Mouse (Mus musculus): ENCODE results near the gene Aes. TPM values are rescaled to one million over a fixed set of nuclear protein-coding genes. Genes with fewer than 3 reads are reported as not detected.

Gene Aes
- polyA plus RNA-seq, 1 experiment, result 148 TPM

- Histone ChIP-seq H3K9ac (ENCODE audit: low read depth, poor library complexity, severe bottlenecking) (no peak overlapping the region), H3K36me3 (ENCODE audit: control insufficient read depth, insufficient read depth, low read length, poor library complexity, severe bottlenecking) (no peaks in the 10 kb centered on the region), H3K9me3 (replicated peaks; ENCODE audit: control insufficient read depth, insufficient read depth, low read length, poor library complexity, severe bottlenecking) (no peaks in the 10 kb centered on the region), H3K27ac (ENCODE audit: insufficient read depth, low read length) (no peak overlapping the region), H3K4me3 (ENCODE audit: low read depth, low read length) (no peak overlapping the region), H3K4me1 (ENCODE audit: control insufficient read depth, insufficient read depth, low read length) (peaks cover 3% of the 10 kb centered on the region), H3K27me3 (ENCODE audit: control insufficient read depth, insufficient read depth, low read length, poor library complexity, severe bottlenecking) (no peaks in the 10 kb centered on the region)
- no peak for TF ChIP-seq POLR2A (IDR thresholded peaks at IDR 0.05; ENCODE audit: insufficient read depth, low read length)
Observed at GRCm38 (mm10) chr10:81593223-81593622, 33.9 kb downstream of the Aes start.

DNA sequence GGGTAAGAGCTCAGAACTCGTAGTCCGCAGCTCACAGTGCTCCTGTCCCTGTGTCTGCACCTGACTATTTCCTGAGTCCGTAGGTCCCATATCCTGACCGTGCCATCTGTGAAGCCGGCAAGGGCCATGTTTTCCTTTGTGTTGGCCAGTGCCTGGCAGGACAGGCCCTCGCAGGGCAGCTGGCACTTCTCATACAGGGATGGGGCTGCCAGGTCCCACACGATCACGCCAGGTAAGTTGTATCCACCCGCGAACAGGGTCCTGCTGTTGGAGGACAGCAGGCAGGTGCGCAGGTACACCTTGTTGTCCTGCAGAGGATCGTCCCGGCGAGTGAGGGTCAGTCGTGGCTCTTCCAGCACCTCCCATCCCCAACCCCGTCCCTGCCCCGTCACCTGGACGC, 34.6 kb downstream of the Aes start:
- Histone ChIP-seq H3K9me3 (replicated peaks; ENCODE audit: control insufficient read depth, insufficient read depth, low read length, poor library complexity, severe bottlenecking) (no peaks in the 10 kb centered on the region), H3K36me3 (ENCODE audit: control insufficient read depth, insufficient read depth, low read length, poor library complexity, severe bottlenecking) (no peaks in the 10 kb centered on the region), H3K4me1 (ENCODE audit: control insufficient read depth, insufficient read depth, low read length) (peaks cover 3% of the 10 kb centered on the region), H3K27me3 (ENCODE audit: control insufficient read depth, insufficient read depth, low read length, poor library complexity, severe bottlenecking) (no peaks in the 10 kb centered on the region), H3K9ac (ENCODE audit: low read depth, poor library complexity, severe bottlenecking) (no peak overlapping the region), H3K27ac (ENCODE audit: insufficient read depth, low read length) (no peak overlapping the region), H3K4me3 (ENCODE audit: low read depth, low read length) (no peak overlapping the region)
- no peak for TF ChIP-seq EP300 (IDR thresholded peaks at IDR 0.05; ENCODE audit: insufficient read depth, low read depth, low read length)
- no peak for TF ChIP-seq POLR2A (IDR thresholded peaks at IDR 0.05; ENCODE audit: insufficient read depth, low read length)
- TF ChIP-seq CTCF (IDR thresholded peaks at IDR 0.05; ENCODE audit: low read depth, low read length), result no peak

- no peak overlapping the region for H3K4me3 ChIP-seq (ENCODE audit: low read depth, low read length)
- H3K36me3 ChIP-seq (ENCODE audit: control insufficient read depth, insufficient read depth, low read length, poor library complexity, severe bottlenecking), result no peaks in the 10 kb centered on the region
- peaks cover 3% of the 10 kb centered on the region for H3K4me1 ChIP-seq (ENCODE audit: control insufficient read depth, insufficient read depth, low read length)
- H3K9me3 ChIP-seq (replicated peaks; ENCODE audit: control insufficient read depth, insufficient read depth, low read length, poor library complexity, severe bottlenecking), result no peaks in the 10 kb centered on the region
- no peak overlapping the region for H3K9ac ChIP-seq (ENCODE audit: low read depth, poor library complexity, severe bottlenecking)
- H3K27me3 ChIP-seq (ENCODE audit: control insufficient read depth, insufficient read depth, low read length, poor library complexity, severe bottlenecking), result no peaks in the 10 kb centered on the region
- TF ChIP-seq POLR2A (IDR thresholded peaks at IDR 0.05; ENCODE audit: insufficient read depth, low read length) (no peak), CTCF (IDR thresholded peaks at IDR 0.05; ENCODE audit: low read depth, low read length) (no peak), EP300 (IDR thresholded peaks at IDR 0.05; ENCODE audit: insufficient read depth, low read depth, low read length) (no peak)
- no peak overlapping the region for H3K27ac ChIP-seq (ENCODE audit: insufficient read depth, low read length)
Observed at GRCm38 (mm10) chr10:81595599-81595998, 36.3 kb downstream of the Aes start.

GRCm38 (mm10) chr10:81596611-81597010, 37.3 kb downstream of the Aes start:
- Histone ChIP-seq H3K36me3 (ENCODE audit: control insufficient read depth, insufficient read depth, low read length, poor library complexity, severe bottlenecking) (no peaks in the 10 kb centered on the region), H3K4me3 (ENCODE audit: low read depth, low read length) (no peak overlapping the region), H3K27me3 (ENCODE audit: control insufficient read depth, insufficient read depth, low read length, poor library complexity, severe bottlenecking) (no peaks in the 10 kb centered on the region), H3K27ac (ENCODE audit: insufficient read depth, low read length) (no peak overlapping the region), H3K9me3 (replicated peaks; ENCODE audit: control insufficient read depth, insufficient read depth, low read length, poor library complexity, severe bottlenecking) (no peaks in the 10 kb centered on the region), H3K4me1 (ENCODE audit: control insufficient read depth, insufficient read depth, low read length) (peaks cover 3% of the 10 kb centered on the region), H3K9ac (ENCODE audit: low read depth, poor library complexity, severe bottlenecking) (peak overlapping the region; percentile 31; the same call in 1 of the 2 replicates)
- no peak for TF ChIP-seq POLR2A (IDR thresholded peaks at IDR 0.05; ENCODE audit: insufficient read depth, low read length)
- no peak for TF ChIP-seq CTCF (IDR thresholded peaks at IDR 0.05; ENCODE audit: low read depth, low read length)
- TF ChIP-seq EP300 (IDR thresholded peaks at IDR 0.05; ENCODE audit: insufficient read depth, low read depth, low read length), result no peak

DNA sequence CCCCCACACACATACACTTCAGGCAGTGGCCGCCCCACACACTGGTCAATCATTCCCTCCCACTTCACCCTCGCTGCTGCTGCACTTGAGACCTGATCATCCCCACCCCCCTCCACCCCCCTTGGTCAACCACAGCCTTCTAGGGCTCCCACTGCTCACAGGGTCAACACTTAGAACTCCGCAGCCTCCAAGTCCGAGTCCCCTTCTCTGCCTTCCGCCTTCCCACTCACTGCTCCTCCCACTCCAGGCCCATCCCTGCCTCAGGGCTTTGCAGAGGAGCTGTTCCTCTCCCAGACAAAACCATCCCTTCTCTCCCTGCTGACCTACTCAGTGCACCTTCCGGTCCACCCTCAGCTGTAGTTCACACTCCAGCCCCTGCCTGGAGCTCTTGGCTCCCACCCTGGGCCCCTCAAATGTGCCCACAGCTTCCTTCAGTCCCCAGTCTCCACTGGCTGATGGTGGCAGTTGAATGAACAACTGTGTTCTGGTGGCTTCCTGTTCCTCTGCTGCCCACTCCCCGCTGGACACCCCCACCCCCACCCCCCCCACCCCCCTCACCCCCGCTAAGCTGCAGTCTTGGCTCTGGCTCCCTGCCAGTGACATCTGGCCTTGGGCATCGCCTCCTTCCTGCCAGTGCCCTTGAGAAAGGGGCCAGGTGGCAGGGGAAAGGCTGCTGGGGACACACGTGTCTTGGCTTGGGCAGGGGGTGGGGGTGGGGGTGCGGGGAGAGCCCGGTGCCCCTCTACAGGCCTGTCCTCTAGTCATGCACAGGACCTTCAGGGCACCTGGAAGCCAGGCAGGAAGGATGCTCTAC, 38.1 kb downstream of the Aes start:
- Histone ChIP-seq H3K9ac (ENCODE audit: low read depth, poor library complexity, severe bottlenecking) (peak overlapping the region; percentile 31; the same call in 1 of the 2 replicates), H3K4me1 (ENCODE audit: control insufficient read depth, insufficient read depth, low read length) (peaks cover 3% of the 10 kb centered on the region), H3K27ac (ENCODE audit: insufficient read depth, low read length) (no peak overlapping the region), H3K4me3 (ENCODE audit: low read depth, low read length) (peak overlapping the region; percentile 26; the same call in 1 of the 2 replicates), H3K9me3 (replicated peaks; ENCODE audit: control insufficient read depth, insufficient read depth, low read length, poor library complexity, severe bottlenecking) (no peaks in the 10 kb centered on the region), H3K36me3 (ENCODE audit: control insufficient read depth, insufficient read depth, low read length, poor library complexity, severe bottlenecking) (no peaks in the 10 kb centered on the region), H3K27me3 (ENCODE audit: control insufficient read depth, insufficient read depth, low read length, poor library complexity, severe bottlenecking) (no peaks in the 10 kb centered on the region)
- TF ChIP-seq POLR2A (IDR thresholded peaks at IDR 0.05; ENCODE audit: insufficient read depth, low read length), result no peak
- TF ChIP-seq EP300 (IDR thresholded peaks at IDR 0.05; ENCODE audit: insufficient read depth, low read depth, low read length), result 0 out of 2 replicates have a peak, but pooled peaks have one; percentile 38

- H3K27ac ChIP-seq (ENCODE audit: insufficient read depth, low read length), result no peak overlapping the region
- no peaks in the 10 kb centered on the region for H3K36me3 ChIP-seq (ENCODE audit: control insufficient read depth, insufficient read depth, low read length, poor library complexity, severe bottlenecking)
- no peak overlapping the region for H3K4me3 ChIP-seq (ENCODE audit: low read depth, low read length)
- peaks cover 3% of the 10 kb centered on the region for H3K4me1 ChIP-seq (ENCODE audit: control insufficient read depth, insufficient read depth, low read length)
- H3K9me3 ChIP-seq (replicated peaks; ENCODE audit: control insufficient read depth, insufficient read depth, low read length, poor library complexity, severe bottlenecking), result no peaks in the 10 kb centered on the region
- no peaks in the 10 kb centered on the region for H3K27me3 ChIP-seq (ENCODE audit: control insufficient read depth, insufficient read depth, low read length, poor library complexity, severe bottlenecking)
- no peak overlapping the region for H3K9ac ChIP-seq (ENCODE audit: low read depth, poor library complexity, severe bottlenecking)
- no peak for TF ChIP-seq POLR2A (IDR thresholded peaks at IDR 0.05; ENCODE audit: insufficient read depth, low read length)
- TF ChIP-seq CTCF (IDR thresholded peaks at IDR 0.05; ENCODE audit: low read depth, low read length), result no peak
- no peak for TF ChIP-seq EP300 (IDR thresholded peaks at IDR 0.05; ENCODE audit: insufficient read depth, low read depth, low read length)
Observed at GRCm38 (mm10) chr10:81598342-81598741, 39.1 kb downstream of the Aes start.

Data from ES-Bruce4 (cell line).